ENCODE assay signal across 9 mouse cellular contexts in genomic region chr13:48871887-48872606, GRCm38 (mm10). TPM values are rescaled to one million over a fixed set of nuclear protein-coding genes. Genes with fewer than 3 reads are reported as not detected.
A peak's percentile ranks its signal among the peaks of the same experiment; 100 is the strongest.
DNase-seq lines count a peak whose midpoint lies in the region; ATAC-seq and TF ChIP-seq lines count a peak whose summit lies in the region.
"Had no signal": no experiment of that assay in that cellular context is flagged by ENCODE, and none has a peak within 500 bp of the region (broad histone marks: within the 10 kb centered on the region; RNA-seq: fewer than 3 reads in every experiment).

No protein-coding gene starts in this region.

- peak; percentile 93 for DNase-seq in heart, adult 11 months
- no peak for DNase-seq in heart, adult 8-10 months (ENCODE audit: low spot score)
- DNase-seq in liver, postnatal 0 days, result peak; percentile 45
- DNase-seq in stomach, postnatal 0 days (ENCODE audit: low spot score), result no peak
- no peak for DNase-seq in urinary bladder, postnatal 36 days (ENCODE audit: low spot score in 2 of 2)
- DNase-seq in left cerebral cortex, adult 18-20 months (ENCODE audit: low spot score in 2 of 2), result no peak

- no peak for TF ChIP-seq EP300 in liver, postnatal 0 days (IDR thresholded peaks at IDR 0.05; ENCODE audit: low read depth)
- no peak for TF ChIP-seq EP300 in stomach, postnatal 0 days (optimal IDR thresholded peaks at IDR 0.05)

- 0 out of 2 replicates have a peak overlapping the region, but pooled peaks have one; percentile 87 for H3K27ac ChIP-seq in embryonic facial prominence, embryonic 12.5 days
- H3K27ac ChIP-seq in hindbrain, embryonic 15.5 days (replicated peaks), result peak overlapping the region; percentile 82; the same call in 1 of the 2 replicates
- peak overlapping the region; percentile 92; the same call in 1 of the 2 replicates for H3K27ac ChIP-seq in liver, postnatal 0 days (ENCODE audit: low read depth)
- H3K27ac ChIP-seq in stomach, postnatal 0 days (replicated peaks), result peak overlapping the region; percentile 97

- 60% methylated on average over 7 of the region's 7 CpGs for WGBS in embryonic facial prominence, embryonic 12.5 days
- WGBS in hindbrain, embryonic 15.5 days, result 73% methylated on average over 7 of the region's 7 CpGs
- WGBS in liver, postnatal 0 days (ENCODE audit: insufficient replicate concordance), result 52% methylated on average over 7 of the region's 7 CpGs
- 56% methylated on average over 7 of the region's 7 CpGs for WGBS in stomach, postnatal 0 days

- H3K27me3 ChIP-seq in embryonic facial prominence, embryonic 12.5 days, result no peaks in the 10 kb centered on the region
- no peaks in the 10 kb centered on the region for H3K27me3 ChIP-seq in hindbrain, embryonic 15.5 days
- H3K27me3 ChIP-seq in liver, postnatal 0 days (ENCODE audit: insufficient read depth, low read length), result no peaks in the 10 kb centered on the region
- H3K27me3 ChIP-seq in stomach, postnatal 0 days (ENCODE audit: control insufficient read depth, insufficient read depth, low read length), result no peaks in the 10 kb centered on the region
- H3K27me3 ChIP-seq: Patski had no signal

- H3K4me1 ChIP-seq in embryonic facial prominence, embryonic 12.5 days, result peaks cover 32% of the 10 kb centered on the region
- H3K4me1 ChIP-seq in hindbrain, embryonic 15.5 days (replicated peaks), result peaks cover 31% of the 10 kb centered on the region
- H3K4me1 ChIP-seq in liver, postnatal 0 days (ENCODE audit: insufficient read depth), result peaks cover 35% of the 10 kb centered on the region
- H3K4me1 ChIP-seq in stomach, postnatal 0 days (replicated peaks; ENCODE audit: control insufficient read depth, insufficient read depth), result peaks cover 19% of the 10 kb centered on the region

- peak overlapping the region; percentile 91 for H3K9ac ChIP-seq in embryonic facial prominence, embryonic 12.5 days
- peak overlapping the region; percentile 90 for H3K9ac ChIP-seq in hindbrain, embryonic 15.5 days
- H3K9ac ChIP-seq in liver, postnatal 0 days (replicated peaks), result peak overlapping the region; percentile 97; the same call in 1 of the 2 replicates
- H3K9ac ChIP-seq in stomach, postnatal 0 days (ENCODE audit: low read length), result peak overlapping the region; percentile 100

- no peak for ATAC-seq in embryonic facial prominence, embryonic 12.5 days (ENCODE audit: insufficient number of reproducible peaks, insufficient read depth, low FRiP score, low TSS enrichment)
- ATAC-seq in hindbrain, embryonic 15.5 days (ENCODE audit: low FRiP score, low read depth), result no peak
- ATAC-seq in liver, postnatal 0 days, result peak; percentile 38
- no peak for ATAC-seq in stomach, postnatal 0 days (ENCODE audit: low FRiP score, low TSS enrichment)

- no peaks in the 10 kb centered on the region for H3K9me3 ChIP-seq in embryonic facial prominence, embryonic 12.5 days
- no peaks in the 10 kb centered on the region for H3K9me3 ChIP-seq in hindbrain, embryonic 15.5 days
- no peaks in the 10 kb centered on the region for H3K9me3 ChIP-seq in liver, postnatal 0 days (ENCODE audit: low read length)
- H3K9me3 ChIP-seq in stomach, postnatal 0 days (ENCODE audit: control insufficient read depth, low read length), result no peaks in the 10 kb centered on the region

- H3K36me3 ChIP-seq in embryonic facial prominence, embryonic 12.5 days, result no peaks in the 10 kb centered on the region
- H3K36me3 ChIP-seq in hindbrain, embryonic 15.5 days, result no peaks in the 10 kb centered on the region
- 0 out of 2 replicates have a peak, but pooled peaks cover 3% of the 10 kb centered on the region for H3K36me3 ChIP-seq in liver, postnatal 0 days (replicated peaks; ENCODE audit: insufficient read depth, low read length)
- H3K36me3 ChIP-seq in stomach, postnatal 0 days (ENCODE audit: control insufficient read depth, insufficient read depth, low read length), result no peaks in the 10 kb centered on the region

- H3K4me3 ChIP-seq in embryonic facial prominence, embryonic 12.5 days, result peak overlapping the region; percentile 54
- H3K4me3 ChIP-seq in hindbrain, embryonic 15.5 days, result peak overlapping the region; percentile 90
- peak overlapping the region; percentile 86 for H3K4me3 ChIP-seq in liver, postnatal 0 days (ENCODE audit: low read depth, low read length)
- peak overlapping the region; percentile 81 for H3K4me3 ChIP-seq in stomach, postnatal 0 days (ENCODE audit: low read depth, low read length)

- peak overlapping the region; percentile 64 for H3K4me2 ChIP-seq in embryonic facial prominence, embryonic 12.5 days (replicated peaks)
- H3K4me2 ChIP-seq in hindbrain, embryonic 15.5 days, result peak overlapping the region; percentile 88
- peak overlapping the region; percentile 95 for H3K4me2 ChIP-seq in liver, postnatal 0 days (ENCODE audit: low read depth, low read length)
- peak overlapping the region; percentile 94 for H3K4me2 ChIP-seq in stomach, postnatal 0 days (replicated peaks; ENCODE audit: low read depth)

- TF ChIP-seq CTCF in liver, postnatal 0 days (IDR thresholded peaks at IDR 0.05; ENCODE audit: low read depth), result peak; percentile 40
- peak; percentile 18; the same call in 1 of the 2 replicates for TF ChIP-seq CTCF in stomach, postnatal 0 days (IDR thresholded peaks at IDR 0.05; ENCODE audit: low read depth)

RNA-seq across cellular contexts. Expression of gene Phf2, which starts 1.1 kb away (rescaled TPM):
- 10 to 100 TPM; 26.8 to 31.5 (median 29.9) TPM for total RNA-seq in heart, adult 8-10 months (2022)
- 10.4 and 12.1 TPM in 2 replicates for polyA plus RNA-seq in embryonic facial prominence, embryonic 12.5 days (2016; fragmentation: Nextera tagmentation; extraction: Ambion mirVana)
- 8.2 and 8.5 TPM in 2 replicates for polyA plus RNA-seq in hindbrain, embryonic 15.5 days (2015; fragmentation: Nextera tagmentation; extraction: Ambion mirVana)
- 1.5 and 1.6 TPM in 2 replicates for polyA plus RNA-seq in liver, postnatal 0 days (2015; fragmentation: Nextera tagmentation; extraction: Ambion mirVana)
- polyA plus RNA-seq in stomach, postnatal 0 days (2015; fragmentation: Nextera tagmentation; extraction: Ambion mirVana), result 2.7 and 2.9 TPM in 2 replicates
- 10 to 100 TPM; 34.8 to 39.7 TPM for total RNA-seq in left cerebral cortex, adult 18-20 months (2021)

Comparison
In these comparisons a context has a peak if more than half of its experiments do, and no peak if none do; other contexts are left out.
1. DNase-seq: peak in heart, adult 11 months (single experiment) and liver, postnatal 0 days (single experiment); none in heart, adult 8-10 months (single experiment), stomach, postnatal 0 days (single experiment), urinary bladder, postnatal 36 days (0 of 2) and left cerebral cortex, adult 18-20 months (0 of 2).
2. Peak in every context shown above with its lines, with median percentiles within 50 percentile points of each other: H3K27ac ChIP-seq, H3K4me2 ChIP-seq, H3K4me3 ChIP-seq and H3K9ac ChIP-seq.